Mouse (Mus musculus): Measurements from ENCODE around the gene Rcsd1. TPM values are rescaled to one million over a fixed set of nuclear protein-coding genes. Genes with fewer than 3 reads are reported as not detected.
A peak's percentile ranks its signal among the peaks of the same experiment; 100 is the strongest.

Rcsd1 gene
- polyA plus RNA-seq, 1 experiment from 2014 or later, result 8.4 TPM

- Histone ChIP-seq H3K4me1 (replicated peaks; ENCODE audit: control insufficient read depth, insufficient read depth, low read length) (0 out of 2 replicates have a peak, but pooled peaks cover 6% of the 10 kb centered on the region), H3K27me3 (ENCODE audit: control insufficient read depth, insufficient read depth, low read length) (no peaks in the 10 kb centered on the region), H3K9me3 (ENCODE audit: control insufficient read depth, low read length) (no peaks in the 10 kb centered on the region), H3K4me3 (replicated peaks; ENCODE audit: low read length) (no peak overlapping the region), H3K36me3 (replicated peaks; ENCODE audit: control insufficient read depth, insufficient read depth) (no peaks in the 10 kb centered on the region), H3K9ac (no peak overlapping the region), H3K4me2 (replicated peaks) (no peak overlapping the region), H3K27ac (no peak overlapping the region)
- WGBS, result 81% methylated on average over 6 of the region's 6 CpGs
- ATAC-seq (ENCODE audit: low FRiP score) (no peak), DNase-seq (ENCODE audit: low spot score) (no peak)
Measured at GRCm38 (mm10) chr1:165661725-165662124, 47.8 kb downstream of the Rcsd1 start.

GRCm38 (mm10) chr1:165661191-165661590, 48.4 kb downstream of the Rcsd1 start:
- DNase-seq (ENCODE audit: low spot score), result no peak
- no peak overlapping the region for H3K4me2 ChIP-seq (replicated peaks)
- H3K27me3 ChIP-seq (ENCODE audit: control insufficient read depth, insufficient read depth, low read length), result no peaks in the 10 kb centered on the region
- 60% methylated on average over 3 of the region's 3 CpGs for WGBS
- H3K4me3 ChIP-seq (replicated peaks; ENCODE audit: low read length), result no peak overlapping the region
- no peak overlapping the region for H3K27ac ChIP-seq
- 0 out of 2 replicates have a peak, but pooled peaks cover 6% of the 10 kb centered on the region for H3K4me1 ChIP-seq (replicated peaks; ENCODE audit: control insufficient read depth, insufficient read depth, low read length)
- H3K36me3 ChIP-seq (replicated peaks; ENCODE audit: control insufficient read depth, insufficient read depth), result no peaks in the 10 kb centered on the region
- H3K9ac ChIP-seq, result no peak overlapping the region
- no peaks in the 10 kb centered on the region for H3K9me3 ChIP-seq (ENCODE audit: control insufficient read depth, low read length)
- ATAC-seq (ENCODE audit: low FRiP score), result no peak

- H3K4me1 ChIP-seq (replicated peaks; ENCODE audit: control insufficient read depth, insufficient read depth, low read length), result 0 out of 2 replicates have a peak, but pooled peaks cover 6% of the 10 kb centered on the region
- H3K4me2 ChIP-seq (replicated peaks), result no peak overlapping the region
- DNase-seq (ENCODE audit: low spot score) (peak; percentile 88), ATAC-seq (ENCODE audit: low FRiP score) (peak; percentile 64; the same call in 1 of the 2 replicates)
- no peak overlapping the region for H3K4me3 ChIP-seq (replicated peaks; ENCODE audit: low read length)
- H3K27ac ChIP-seq, result no peak overlapping the region
- no peaks in the 10 kb centered on the region for H3K9me3 ChIP-seq (ENCODE audit: control insufficient read depth, low read length)
- no peak overlapping the region for H3K9ac ChIP-seq
- WGBS, result 11% methylated on average over 4 of the region's 4 CpGs
- no peaks in the 10 kb centered on the region for H3K36me3 ChIP-seq (replicated peaks; ENCODE audit: control insufficient read depth, insufficient read depth)
- no peaks in the 10 kb centered on the region for H3K27me3 ChIP-seq (ENCODE audit: control insufficient read depth, insufficient read depth, low read length)
Measured at GRCm38 (mm10) chr1:165660774-165661173, 48.8 kb downstream of the Rcsd1 start.

- H3K27me3 ChIP-seq (ENCODE audit: control insufficient read depth, insufficient read depth, low read length), result no peaks in the 10 kb centered on the region
- WGBS, result 41% methylated on average over 5 of the region's 5 CpGs
- no peak overlapping the region for H3K4me3 ChIP-seq (replicated peaks; ENCODE audit: low read length)
- no peaks in the 10 kb centered on the region for H3K9me3 ChIP-seq (ENCODE audit: control insufficient read depth, low read length)
- H3K36me3 ChIP-seq (replicated peaks; ENCODE audit: control insufficient read depth, insufficient read depth), result no peaks in the 10 kb centered on the region
- peak; percentile 74 for DNase-seq (ENCODE audit: low spot score)
- H3K27ac ChIP-seq, result no peak overlapping the region
- ATAC-seq (ENCODE audit: low FRiP score), result no peak
- no peak overlapping the region for H3K9ac ChIP-seq
- 0 out of 2 replicates have a peak, but pooled peaks cover 6% of the 10 kb centered on the region for H3K4me1 ChIP-seq (replicated peaks; ENCODE audit: control insufficient read depth, insufficient read depth, low read length)
- H3K4me2 ChIP-seq (replicated peaks), result no peak overlapping the region
Measured at GRCm38 (mm10) chr1:165658602-165659001, 51.0 kb downstream of the Rcsd1 start.

GRCm38 (mm10) chr1:165655482-165655881, 54.1 kb downstream of the Rcsd1 start:
- no peak overlapping the region for H3K4me3 ChIP-seq (replicated peaks; ENCODE audit: low read length)
- H3K9me3 ChIP-seq (ENCODE audit: control insufficient read depth, low read length), result no peaks in the 10 kb centered on the region
- H3K4me1 ChIP-seq (replicated peaks; ENCODE audit: control insufficient read depth, insufficient read depth, low read length), result no peaks in the 10 kb centered on the region
- H3K9ac ChIP-seq, result no peak overlapping the region
- DNase-seq (ENCODE audit: low spot score) (no peak), ATAC-seq (ENCODE audit: low FRiP score) (no peak)
- H3K27me3 ChIP-seq (ENCODE audit: control insufficient read depth, insufficient read depth, low read length), result no peaks in the 10 kb centered on the region
- 86% methylated on average over 14 of the region's 14 CpGs for WGBS
- no peak overlapping the region for H3K27ac ChIP-seq
- H3K36me3 ChIP-seq (replicated peaks; ENCODE audit: control insufficient read depth, insufficient read depth), result no peaks in the 10 kb centered on the region
- no peak overlapping the region for H3K4me2 ChIP-seq (replicated peaks)

- ATAC-seq (ENCODE audit: low FRiP score) (0 out of 2 replicates have a peak, but pooled peaks have one; percentile 28), DNase-seq (ENCODE audit: low spot score) (no peak)
- no peaks in the 10 kb centered on the region for H3K4me1 ChIP-seq (replicated peaks; ENCODE audit: control insufficient read depth, insufficient read depth, low read length)
- no peaks in the 10 kb centered on the region for H3K27me3 ChIP-seq (ENCODE audit: control insufficient read depth, insufficient read depth, low read length)
- no peak overlapping the region for H3K9ac ChIP-seq
- H3K27ac ChIP-seq, result no peak overlapping the region
- H3K36me3 ChIP-seq (replicated peaks; ENCODE audit: control insufficient read depth, insufficient read depth), result no peaks in the 10 kb centered on the region
- no peaks in the 10 kb centered on the region for H3K9me3 ChIP-seq (ENCODE audit: control insufficient read depth, low read length)
- H3K4me3 ChIP-seq (replicated peaks; ENCODE audit: low read length), result no peak overlapping the region
- H3K4me2 ChIP-seq (replicated peaks), result no peak overlapping the region
- 76% methylated on average over 6 of the region's 6 CpGs for WGBS
Measured at GRCm38 (mm10) chr1:165655022-165655421, 54.5 kb downstream of the Rcsd1 start.

- no peaks in the 10 kb centered on the region for H3K9me3 ChIP-seq (ENCODE audit: control insufficient read depth, low read length)
- no peaks in the 10 kb centered on the region for H3K4me1 ChIP-seq (replicated peaks; ENCODE audit: control insufficient read depth, insufficient read depth, low read length)
- H3K4me3 ChIP-seq (replicated peaks; ENCODE audit: low read length), result no peak overlapping the region
- no peak overlapping the region for H3K4me2 ChIP-seq (replicated peaks)
- no peaks in the 10 kb centered on the region for H3K27me3 ChIP-seq (ENCODE audit: control insufficient read depth, insufficient read depth, low read length)
- ATAC-seq (ENCODE audit: low FRiP score), result no peak
- H3K27ac ChIP-seq, result no peak overlapping the region
- no peak overlapping the region for H3K9ac ChIP-seq
- no peak for DNase-seq (ENCODE audit: low spot score)
- 92% methylated on average over 14 of the region's 14 CpGs for WGBS
- no peaks in the 10 kb centered on the region for H3K36me3 ChIP-seq (replicated peaks; ENCODE audit: control insufficient read depth, insufficient read depth)
Measured at GRCm38 (mm10) chr1:165653126-165653885, 56.3 kb downstream of the Rcsd1 start.

GRCm38 (mm10) chr1:165652507-165652906, 57.0 kb downstream of the Rcsd1 start:
- 83% methylated on average over 2 of the region's 2 CpGs for WGBS
- Histone ChIP-seq H3K9me3 (ENCODE audit: control insufficient read depth, low read length) (no peaks in the 10 kb centered on the region), H3K36me3 (replicated peaks; ENCODE audit: control insufficient read depth, insufficient read depth) (no peaks in the 10 kb centered on the region), H3K4me2 (replicated peaks) (no peak overlapping the region), H3K4me3 (replicated peaks; ENCODE audit: low read length) (no peak overlapping the region), H3K27me3 (ENCODE audit: control insufficient read depth, insufficient read depth, low read length) (no peaks in the 10 kb centered on the region), H3K4me1 (replicated peaks; ENCODE audit: control insufficient read depth, insufficient read depth, low read length) (no peaks in the 10 kb centered on the region), H3K27ac (no peak overlapping the region; the same call in 1 of the 2 replicates), H3K9ac (no peak overlapping the region)
- no peak for DNase-seq (ENCODE audit: low spot score)
- no peak for ATAC-seq (ENCODE audit: low FRiP score)

- Histone ChIP-seq H3K4me3 (replicated peaks; ENCODE audit: low read length) (no peak overlapping the region), H3K36me3 (replicated peaks; ENCODE audit: control insufficient read depth, insufficient read depth) (no peaks in the 10 kb centered on the region), H3K27me3 (ENCODE audit: control insufficient read depth, insufficient read depth, low read length) (no peaks in the 10 kb centered on the region), H3K9ac (no peak overlapping the region), H3K4me1 (replicated peaks; ENCODE audit: control insufficient read depth, insufficient read depth, low read length) (no peaks in the 10 kb centered on the region), H3K4me2 (replicated peaks) (no peak overlapping the region), H3K27ac (no peak overlapping the region), H3K9me3 (ENCODE audit: control insufficient read depth, low read length) (no peaks in the 10 kb centered on the region)
- no peak for ATAC-seq (ENCODE audit: low FRiP score)
- 78% methylated on average over 5 of the region's 5 CpGs for WGBS
- no peak for DNase-seq (ENCODE audit: low spot score)
Measured at GRCm38 (mm10) chr1:165651158-165651557, 58.4 kb downstream of the Rcsd1 start.

Data from hindbrain, embryonic 14.5 days (tissue).